Mouse (Mus musculus) urinary bladder, postnatal 0 days (tissue): ENCODE data around the gene Olfr1390. TPM values are rescaled to one million over a fixed set of nuclear protein-coding genes. Genes with fewer than 3 reads are reported as not detected.

ENCODE experiments used
- polyA plus RNA-seq: library from polyadenylated mRNA; unstranded; fragments of >200 nt; fragmentation: Nextera tagmentation; extraction: Ambion mirVana; gene quantifications from 2 replicates; pipeline ENCODE4 v1.2.1, GENCODE M21; 2015

Olfr1390 gene
- polyA plus RNA-seq: not detected in 2 replicates

GRCm38 (mm10) chr11:49334888-49335287 is at the start of gene Olfr1390:
Gene Olfr1390, plus strand, starts transcription at chr11:49335188.

DNA sequence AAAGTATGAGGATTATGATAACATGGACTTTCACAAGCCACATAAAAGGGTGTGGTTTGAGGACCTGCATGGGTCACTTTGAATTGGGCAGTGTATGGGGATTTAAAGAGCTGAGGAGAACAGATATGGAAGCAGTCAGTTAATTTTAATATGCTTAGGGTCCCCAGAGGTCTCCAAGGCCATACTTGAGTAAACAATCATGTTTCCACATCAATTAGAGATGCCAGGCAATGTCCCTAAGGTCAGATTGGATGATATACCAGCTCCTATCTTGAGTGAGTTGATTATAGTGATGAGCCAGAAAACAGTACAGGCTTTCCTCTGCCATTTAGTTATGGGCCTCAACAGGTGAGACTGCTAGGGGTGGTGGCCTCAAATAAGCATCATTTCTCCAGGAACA is 30.5 kb upstream of the Olfr1390 start, which contains the start of gene Olfr10:
Gene Olfr10, plus strand, starts transcription at position 301 of the 400 bp plus-strand sequence.

DNA sequence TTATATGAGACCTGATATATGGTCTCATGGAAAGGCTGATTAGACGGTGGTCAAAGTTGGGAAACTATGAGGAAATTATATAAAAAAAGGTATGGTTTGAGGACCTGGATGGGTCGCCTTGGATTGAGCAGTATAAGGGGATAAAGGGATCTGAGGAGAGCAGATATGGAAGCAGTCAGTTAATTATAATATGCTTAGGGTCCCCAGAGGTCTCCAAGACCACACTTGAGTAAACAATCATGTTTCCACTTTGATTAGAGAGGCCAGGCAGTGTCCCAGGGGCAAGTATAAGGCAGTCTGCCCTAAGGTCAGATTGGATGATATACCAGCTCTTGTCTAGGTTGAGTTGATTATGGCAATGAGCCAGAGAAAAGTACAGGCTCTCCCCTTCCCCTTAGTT is 12.5 kb upstream of the Olfr1390 start, which contains the start of gene Olfr1391:
Gene Olfr1391, plus strand, starts transcription at position 301 of the 400 bp plus-strand sequence.

Other genes starting within 250 kb of the Olfr1390 start
- gene Olfr1396, start 220.3 kb upstream of the Olfr1390 start, polyA plus RNA-seq: not detected in 2 replicates
- not detected in 2 replicates for gene Olfr1395, start 192.9 kb upstream of the Olfr1390 start, polyA plus RNA-seq
- not detected in 2 replicates for gene Olfr1394, start 180.8 kb upstream of the Olfr1390 start, polyA plus RNA-seq
- gene Btnl9, start 148.0 kb upstream of the Olfr1390 start, polyA plus RNA-seq: 0.57 TPM in 2 replicates
- 15.2 and 16.7 TPM in 2 replicates for gene Zfp62, start 131.9 kb upstream of the Olfr1390 start, polyA plus RNA-seq
- 47.9 and 52.0 TPM in 2 replicates for gene Mgat1, start 91.0 kb upstream of the Olfr1390 start, polyA plus RNA-seq
- not detected in 2 replicates for gene Olfr1393, start 56.9 kb upstream of the Olfr1390 start, polyA plus RNA-seq
- not detected in 2 replicates for gene Olfr1392, start 49.9 kb upstream of the Olfr1390 start, polyA plus RNA-seq
- not detected in 2 replicates for gene Olfr10, start 30.4 kb upstream of the Olfr1390 start, polyA plus RNA-seq
- gene Olfr1391, start 12.4 kb upstream of the Olfr1390 start, polyA plus RNA-seq: not detected in 2 replicates
- not detected in 2 replicates for gene Olfr1389, start 87.9 kb downstream of the Olfr1390 start, polyA plus RNA-seq
- not detected in 2 replicates for gene Olfr1388, start 101.4 kb downstream of the Olfr1390 start, polyA plus RNA-seq
- gene Olfr1387, start 120.2 kb downstream of the Olfr1390 start, polyA plus RNA-seq: not detected in 2 replicates
- gene Olfr1386, start 129.9 kb downstream of the Olfr1390 start, polyA plus RNA-seq: not detected in 2 replicates
- gene Olfr1385, start 153.9 kb downstream of the Olfr1390 start, polyA plus RNA-seq: not detected in 2 replicates
- not detected in 2 replicates for gene Olfr1384, start 171.5 kb downstream of the Olfr1390 start, polyA plus RNA-seq
- gene Olfr1383, start 184.5 kb downstream of the Olfr1390 start, polyA plus RNA-seq: not detected in 2 replicates
- gene Olfr1382, start 193.1 kb downstream of the Olfr1390 start, polyA plus RNA-seq: not detected in 2 replicates
- not detected in 2 replicates for gene Olfr1381, start 208.3 kb downstream of the Olfr1390 start, polyA plus RNA-seq
- gene Olfr1380, start 221.7 kb downstream of the Olfr1390 start, polyA plus RNA-seq: not detected in 2 replicates